Mouse (Mus musculus) cerebellum, postnatal 36 days (tissue): ENCODE data around the gene Atxn7.
"Not testable (repeated sequence)": the region's sequence is repeated elsewhere in the genome, so short reads cannot be mapped to it uniquely, and the experiment has no call there.

Source experiments
- DNase-seq, 2 experiments: peaks; one replicate each; pipeline ENCODE4 v3.0.0; 2021 to 2022; ENCODE audit warnings: mixed read lengths in 2 of 2

Atxn7 gene

DNA sequence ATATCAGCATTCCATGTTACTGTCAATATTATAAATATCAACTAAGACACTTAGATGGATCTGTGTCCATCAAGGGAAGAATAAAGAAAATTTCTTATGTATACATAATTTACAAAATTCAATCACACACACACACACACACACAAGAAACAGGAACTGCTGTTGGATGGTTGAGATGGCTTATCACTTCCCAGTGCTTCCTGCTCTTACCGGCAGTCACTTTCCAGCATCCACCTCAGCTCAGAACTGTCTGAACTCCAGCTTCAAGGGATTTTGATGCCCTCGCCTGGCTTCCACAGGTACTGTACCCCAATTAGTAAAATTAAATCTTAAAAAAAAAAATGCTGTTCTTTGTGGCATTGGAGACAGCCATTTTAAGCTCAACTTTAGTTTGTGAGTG lies 27.2 kb downstream of the Atxn7 start:
- no peak for DNase-seq

DNA sequence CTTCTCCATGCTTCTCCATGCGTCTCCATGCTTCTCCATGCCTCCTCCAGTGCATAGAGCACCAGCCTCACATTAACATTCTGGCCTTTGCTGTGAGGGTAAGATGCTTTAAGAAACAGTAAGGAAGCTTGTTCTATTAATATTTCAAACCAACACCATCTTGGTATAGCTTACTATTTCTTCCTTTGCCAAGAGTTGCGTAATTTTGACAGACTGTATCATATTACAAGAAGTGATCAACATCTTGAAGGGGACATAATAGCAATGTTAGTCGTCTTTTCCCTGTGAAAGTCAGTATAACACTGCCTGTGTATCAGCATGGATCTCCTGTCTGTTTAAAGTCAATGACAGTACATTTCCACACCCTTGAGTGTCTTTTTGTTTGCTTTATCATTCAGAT lies 29.5 kb downstream of the Atxn7 start:
- DNase-seq = no peak

DNA sequence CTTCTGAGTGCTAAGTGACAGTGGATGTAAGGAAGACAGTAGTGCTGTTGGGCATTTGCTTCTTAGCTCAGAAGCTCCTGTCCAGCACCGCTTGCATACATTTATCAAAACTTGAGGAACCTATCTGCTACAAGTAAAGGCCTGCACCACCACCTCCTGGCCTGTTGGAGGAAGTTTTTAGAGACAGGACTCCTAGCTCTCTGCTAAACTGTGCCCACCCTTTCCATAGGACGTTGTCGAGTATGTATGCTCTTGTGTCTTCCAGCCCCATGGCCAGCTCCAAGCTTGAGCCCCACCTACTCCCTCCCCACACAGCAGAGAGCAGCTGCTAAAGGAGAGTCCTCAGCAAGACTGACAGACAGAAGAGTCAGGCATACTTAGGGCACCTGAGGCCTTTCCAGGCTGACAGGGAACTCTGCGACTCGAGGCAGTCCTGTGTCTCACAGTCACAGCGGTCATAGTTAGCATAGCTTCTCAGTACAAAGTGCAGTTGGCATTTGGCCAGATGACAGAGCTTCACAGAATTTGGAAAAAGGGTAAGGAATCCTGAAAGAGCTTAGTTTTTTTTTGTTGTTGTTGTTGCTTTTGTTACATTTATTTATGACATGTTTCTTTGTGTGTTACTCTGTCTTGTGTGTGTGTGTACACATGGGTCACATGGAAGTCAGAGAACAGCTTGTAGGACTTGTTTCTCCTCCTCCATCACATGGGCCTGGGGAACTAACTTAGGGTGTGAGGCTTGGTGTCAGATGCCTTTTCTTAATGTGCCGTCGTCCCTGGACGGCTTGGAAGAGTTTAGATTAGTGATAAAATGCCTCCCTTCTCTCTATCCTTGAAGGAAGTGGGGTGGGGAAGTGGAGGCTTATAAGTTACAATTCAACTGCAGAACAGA lies 34.2 kb downstream of the Atxn7 start:
- no peak for DNase-seq

DNA sequence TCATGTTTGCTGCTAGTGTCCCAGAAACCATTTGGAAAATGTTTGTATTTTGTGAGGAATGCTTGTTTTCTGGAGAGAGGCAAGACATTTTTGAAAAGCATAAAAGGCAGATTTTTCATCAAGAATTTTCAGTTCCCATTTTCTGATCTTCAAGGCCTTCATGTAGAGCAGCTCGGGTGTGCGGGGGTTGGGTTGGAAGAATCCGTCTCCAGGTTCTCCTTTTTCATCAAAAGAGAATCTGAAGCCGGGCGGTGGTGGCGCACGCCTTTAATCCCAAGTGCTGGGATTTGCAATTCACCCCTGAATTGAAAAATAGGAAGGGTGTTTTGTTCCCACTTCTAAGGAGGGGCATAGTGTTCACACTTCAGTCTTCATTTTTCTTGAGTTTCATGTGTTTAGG lies 41.5 kb downstream of the Atxn7 start:
- DNase-seq = no peak

DNA sequence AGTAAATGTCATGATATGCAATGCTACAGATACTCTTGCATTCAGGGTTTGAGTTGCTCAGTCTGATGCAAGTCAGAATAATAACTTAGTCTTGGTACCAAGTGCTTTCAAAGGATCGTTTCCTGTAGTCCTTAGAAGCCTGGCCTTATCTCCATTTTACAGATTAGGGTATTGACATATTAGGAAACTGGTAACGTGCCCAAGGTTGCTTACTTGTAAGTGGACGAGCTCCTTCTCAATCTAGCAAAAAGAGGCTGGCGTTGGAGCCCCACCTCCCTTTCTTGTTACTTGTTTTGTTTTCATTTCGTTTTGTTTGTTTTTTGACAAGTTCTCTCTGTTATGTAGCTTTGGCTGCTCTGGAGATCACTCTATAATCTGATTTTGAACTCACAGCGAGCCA lies 48.5 kb downstream of the Atxn7 start:
- no peak for DNase-seq

DNA sequence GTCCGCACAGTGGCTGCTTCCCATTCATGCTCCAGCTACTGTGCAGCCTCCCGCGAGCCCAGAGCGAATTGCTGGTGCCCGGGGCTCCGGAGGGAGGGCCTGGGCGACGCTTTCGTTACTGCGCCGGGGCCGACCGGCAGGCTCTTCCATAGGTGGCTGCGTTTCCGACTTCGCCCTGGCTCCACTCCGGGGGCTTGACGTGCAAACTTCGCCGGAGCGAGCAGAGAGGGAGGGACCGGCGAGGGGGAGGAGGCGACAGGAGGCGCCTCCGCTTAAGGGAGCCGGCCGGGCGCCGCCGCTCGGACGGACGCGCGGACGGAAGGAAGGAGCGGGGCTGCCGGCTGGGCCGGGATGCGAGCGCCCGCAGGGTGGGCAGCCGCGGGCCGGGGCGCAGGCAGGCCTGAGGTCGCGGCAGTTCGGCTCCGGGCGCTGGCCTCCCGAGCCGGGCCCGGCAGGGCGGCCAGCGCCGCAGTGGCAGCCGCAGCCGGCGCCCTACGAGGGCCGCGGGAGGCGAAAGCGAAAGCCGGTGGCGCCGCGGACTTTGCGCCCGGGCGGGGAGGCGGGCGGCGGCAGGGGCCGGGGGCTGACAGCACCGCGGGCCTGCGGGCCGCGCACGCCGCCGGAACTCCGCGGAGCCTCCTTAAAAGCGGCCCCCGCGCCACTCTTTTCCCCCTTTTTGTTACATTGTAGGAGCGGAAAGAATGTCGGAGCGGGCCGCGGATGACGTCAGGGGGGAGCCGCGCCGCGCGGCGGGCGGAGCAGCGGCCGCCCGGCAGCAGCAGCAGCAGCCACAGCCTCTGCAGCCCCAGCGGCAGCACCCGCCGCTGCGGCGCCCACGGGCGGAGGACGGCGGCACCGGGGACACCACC lies 51.4 kb downstream of the Atxn7 start:
- DNase-seq = peak; percentile 80 to 81

DNA sequence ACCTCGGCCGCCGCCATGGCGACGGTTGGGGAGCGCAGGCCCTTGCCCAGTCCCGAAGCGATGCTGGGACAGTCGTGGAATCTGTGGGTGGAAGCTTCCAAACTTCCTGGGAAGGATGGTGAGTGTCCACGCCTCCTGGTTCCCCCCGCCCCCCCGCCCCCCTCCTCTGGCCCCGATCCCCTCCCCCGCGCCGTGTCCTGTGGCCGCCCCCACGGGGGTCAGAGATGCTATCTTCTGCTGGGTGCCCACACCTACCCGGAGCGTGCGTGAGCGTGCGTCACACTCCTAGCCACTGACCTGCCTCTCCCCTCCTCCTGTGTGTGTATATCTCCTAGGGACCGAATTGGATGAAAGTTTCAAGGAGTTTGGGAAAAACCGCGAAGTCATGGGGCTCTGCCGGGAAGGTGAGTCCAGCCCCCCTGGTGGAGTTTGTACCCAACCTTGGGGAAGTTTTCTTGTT lies 52.0 kb downstream of the Atxn7 start:
- peak in 1 of 2 experiments; percentile 59 for DNase-seq

DNA sequence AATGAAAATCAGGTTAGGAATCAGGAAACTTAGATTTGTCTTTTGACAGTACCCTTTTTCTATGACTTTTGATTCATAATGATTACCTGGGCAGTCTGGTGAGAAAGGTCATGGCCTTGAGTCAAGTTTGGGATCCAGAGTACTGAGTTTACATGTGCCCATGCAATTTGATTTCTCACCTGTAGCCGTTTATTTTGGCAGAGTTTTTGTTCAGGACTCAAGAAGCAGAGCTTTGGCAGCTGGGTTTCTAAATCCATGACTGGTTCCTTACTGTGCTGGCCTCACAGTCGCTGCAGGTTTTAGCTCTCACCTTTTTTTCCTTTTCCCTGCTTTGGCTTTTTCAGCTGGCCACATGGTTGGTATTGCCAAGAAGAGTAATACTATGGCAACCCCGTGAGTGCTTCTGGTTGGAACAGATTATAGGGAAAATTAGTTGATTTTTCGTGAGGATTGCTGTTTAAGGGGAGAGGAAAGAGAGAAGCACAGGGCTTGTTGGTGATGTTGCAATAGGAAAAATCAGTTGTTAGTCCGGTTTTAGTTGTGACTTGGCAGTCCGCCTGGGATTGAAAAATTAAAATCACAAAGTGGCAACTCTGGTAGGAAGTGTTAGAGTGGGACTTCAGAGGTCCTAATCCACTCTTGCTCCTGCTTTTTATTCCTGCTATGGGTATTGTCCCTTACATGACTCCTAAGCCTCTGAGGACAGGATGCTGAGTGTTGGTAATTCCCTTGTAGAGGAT lies 53.6 kb downstream of the Atxn7 start:
- no peak for DNase-seq

DNA sequence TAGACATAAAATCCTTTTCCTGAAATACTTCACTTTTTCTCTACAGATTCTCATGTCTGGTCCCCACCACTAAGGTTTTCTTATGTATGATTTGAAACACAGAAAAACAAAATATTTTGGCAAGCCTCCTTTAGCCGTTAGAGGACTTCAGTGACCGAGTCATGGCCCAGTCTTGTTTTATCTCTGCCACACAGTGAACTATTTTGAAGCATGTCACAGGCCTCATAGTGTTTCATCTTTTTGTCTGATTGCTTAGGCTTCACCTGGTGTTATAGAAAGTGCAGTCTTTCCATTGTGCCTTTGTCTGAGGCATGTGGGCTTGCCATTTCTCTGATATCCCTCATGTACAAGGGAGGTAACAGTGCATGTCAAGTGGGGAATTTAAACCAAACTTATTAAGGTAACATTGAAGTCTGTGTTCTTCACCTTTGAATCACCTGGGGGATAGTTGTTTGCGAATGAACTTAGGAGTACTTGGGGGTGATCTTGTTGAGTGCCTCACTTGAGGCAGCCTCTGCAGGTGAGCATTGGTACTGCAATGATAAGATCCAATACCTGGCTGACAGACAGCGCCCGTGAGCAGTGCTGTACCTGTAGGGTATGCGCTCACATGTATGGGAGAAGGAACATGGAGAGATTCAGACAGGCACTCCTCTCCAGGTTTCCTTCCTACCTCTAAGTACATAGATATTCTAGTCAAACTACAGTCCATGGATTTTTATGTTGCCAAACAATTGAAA lies 58.1 kb downstream of the Atxn7 start:
- peak in 1 of 2 experiments; percentile 16 for DNase-seq

DNA sequence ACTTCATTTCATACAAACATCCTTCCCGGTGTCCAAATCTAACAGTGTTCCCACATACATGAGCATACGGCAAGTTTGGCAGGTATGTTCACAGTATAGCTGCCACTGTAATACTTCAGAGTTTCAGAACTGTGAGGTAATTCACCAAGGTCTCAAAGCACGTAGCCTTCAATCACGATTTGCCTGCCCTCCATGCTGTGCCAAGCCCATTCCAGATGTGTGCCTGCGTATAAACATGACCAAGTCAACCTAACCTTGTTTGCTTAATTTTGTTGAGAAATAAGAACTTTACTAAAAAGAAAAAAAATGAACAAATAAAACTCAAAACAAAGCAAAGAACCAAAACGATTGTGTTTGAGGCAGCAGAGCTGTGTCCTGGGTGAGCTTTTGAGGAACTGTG lies 60.0 kb downstream of the Atxn7 start:
- no peak for DNase-seq

DNA sequence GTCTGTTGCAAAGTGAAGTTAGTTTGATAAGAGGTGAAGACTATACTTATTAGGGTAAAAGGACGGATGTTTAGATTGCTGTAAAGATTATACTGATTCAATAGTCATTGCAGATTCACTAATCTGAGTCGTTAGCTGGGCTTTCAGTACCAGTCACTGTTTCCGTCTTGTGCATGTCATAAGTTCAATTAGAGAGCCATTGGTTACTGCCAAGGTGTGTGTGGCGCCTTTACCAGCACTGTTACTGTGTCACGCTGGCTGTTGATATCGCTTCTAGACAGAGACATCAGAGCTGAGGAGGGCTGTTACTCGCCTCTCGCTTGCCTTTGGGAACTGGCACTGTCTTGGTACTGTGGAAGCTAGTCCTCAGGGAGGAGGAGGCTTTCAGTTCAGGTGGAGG lies 64.6 kb downstream of the Atxn7 start:
- no peak for DNase-seq

DNA sequence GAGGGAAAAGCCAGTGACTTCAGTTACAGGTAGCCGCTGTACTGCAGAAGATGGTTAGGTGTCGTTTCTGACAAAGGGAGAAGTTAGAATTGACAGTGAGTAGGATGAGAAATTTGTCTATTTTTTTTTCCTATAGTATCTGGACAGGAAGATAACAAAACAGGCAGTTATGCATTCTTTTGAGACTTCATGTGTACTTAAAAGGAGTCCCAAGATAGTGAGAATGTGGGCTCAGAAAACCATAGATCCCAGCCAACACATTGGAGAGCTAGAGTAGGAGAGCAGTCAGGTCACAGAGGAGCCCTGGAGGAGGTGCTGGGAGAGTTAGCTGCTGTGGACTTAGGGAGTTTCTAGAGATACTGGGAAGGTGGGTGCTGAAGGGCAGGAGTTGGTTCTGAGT lies 69.4 kb downstream of the Atxn7 start:
- DNase-seq = no peak

DNA sequence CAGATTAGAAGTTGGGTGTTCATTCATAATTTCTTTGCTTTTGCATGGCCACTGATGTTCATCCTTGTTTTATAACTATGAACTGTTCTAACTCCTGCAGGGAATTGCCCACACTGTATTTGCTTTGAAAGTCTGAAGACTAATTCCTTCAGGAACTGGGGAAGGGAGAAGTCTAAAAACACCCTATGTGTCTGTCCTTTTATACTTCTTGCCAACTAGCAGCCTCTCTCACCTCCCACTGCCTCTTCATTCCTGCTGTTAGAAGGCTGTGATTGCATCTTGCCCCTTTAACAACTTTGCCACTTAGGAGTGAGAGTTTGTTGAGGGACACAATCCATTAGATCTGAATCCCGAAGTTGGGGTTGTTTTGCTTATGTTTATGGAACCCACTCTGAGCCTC lies 71.6 kb downstream of the Atxn7 start:
- no peak for DNase-seq

DNA sequence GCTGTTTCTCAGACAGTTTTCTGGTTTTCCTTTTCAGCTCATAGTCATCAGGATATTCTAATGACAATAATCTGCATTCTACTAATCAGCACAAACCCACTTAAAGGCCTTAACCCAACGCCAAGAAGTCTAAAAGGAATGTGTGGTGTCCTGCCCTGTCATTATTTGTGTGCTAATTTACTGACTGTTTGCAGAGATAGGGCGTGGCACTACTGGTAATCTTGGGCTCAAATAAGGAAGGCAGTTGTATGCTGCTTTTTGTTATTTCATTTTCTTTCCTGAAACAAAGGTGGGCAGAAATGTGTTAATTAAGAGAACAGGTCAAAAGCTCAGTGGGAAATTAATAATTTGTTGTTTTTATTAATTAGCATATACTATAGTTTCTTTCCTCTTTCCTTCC lies 75.1 kb downstream of the Atxn7 start:
- no peak for DNase-seq

DNA sequence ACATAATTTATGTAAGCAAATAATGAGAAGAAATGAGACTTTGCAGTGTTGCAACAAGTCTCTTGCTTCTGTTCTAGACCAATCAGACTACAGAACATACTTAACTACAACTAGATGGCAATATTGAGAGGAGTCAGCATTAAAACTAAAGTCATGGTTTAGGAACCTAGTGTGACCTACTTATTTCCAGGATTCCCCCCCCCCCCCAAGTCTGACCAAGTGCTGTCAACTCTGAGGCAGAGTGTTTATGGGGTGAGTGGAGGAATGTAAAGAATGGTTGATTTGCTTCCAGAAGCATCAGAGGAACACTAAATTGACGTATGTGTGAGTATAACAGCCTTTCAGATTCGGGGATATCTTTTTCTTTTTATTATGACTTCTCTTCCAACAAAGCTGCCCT lies 77.0 kb downstream of the Atxn7 start:
- no peak for DNase-seq

DNA sequence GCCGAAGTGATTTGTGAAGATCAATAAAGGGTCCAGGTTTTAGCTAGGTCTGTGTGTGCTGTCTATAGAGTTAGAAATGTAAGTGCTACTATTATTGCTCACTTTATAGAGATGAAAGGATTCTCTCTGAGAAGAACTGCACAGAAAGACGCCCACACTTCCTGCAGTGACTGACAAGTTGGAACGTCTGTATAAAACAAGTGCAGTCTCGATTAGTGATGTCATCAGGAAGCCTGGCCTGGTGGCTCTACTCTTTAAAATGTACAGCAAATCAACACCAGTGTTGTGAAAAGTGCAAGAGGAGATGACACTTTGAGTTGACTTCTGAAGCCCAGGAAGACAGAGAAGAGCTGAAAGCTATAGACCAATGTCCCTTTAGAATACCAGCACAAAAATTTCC lies 81.1 kb downstream of the Atxn7 start:
- DNase-seq = no peak

DNA sequence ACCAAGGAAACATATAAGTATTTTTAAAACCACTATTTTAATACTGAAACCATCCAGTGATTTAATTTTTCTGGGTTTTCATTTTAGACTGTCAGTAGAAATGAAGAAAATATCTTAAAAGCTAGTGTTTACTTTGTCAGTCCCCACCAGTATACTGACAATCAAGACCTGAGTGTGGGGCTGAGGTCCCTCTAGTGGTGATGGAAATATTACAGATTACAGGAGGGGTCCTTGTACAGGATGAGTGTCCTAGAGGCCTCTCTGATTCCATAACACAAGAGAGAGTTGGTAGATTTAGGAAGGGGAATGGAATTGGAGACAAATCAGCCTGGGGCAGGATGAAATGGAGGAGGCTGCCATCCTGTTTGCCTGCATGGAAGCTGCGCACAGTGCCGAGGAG lies 93.1 kb downstream of the Atxn7 start:
- DNase-seq = no peak

DNA sequence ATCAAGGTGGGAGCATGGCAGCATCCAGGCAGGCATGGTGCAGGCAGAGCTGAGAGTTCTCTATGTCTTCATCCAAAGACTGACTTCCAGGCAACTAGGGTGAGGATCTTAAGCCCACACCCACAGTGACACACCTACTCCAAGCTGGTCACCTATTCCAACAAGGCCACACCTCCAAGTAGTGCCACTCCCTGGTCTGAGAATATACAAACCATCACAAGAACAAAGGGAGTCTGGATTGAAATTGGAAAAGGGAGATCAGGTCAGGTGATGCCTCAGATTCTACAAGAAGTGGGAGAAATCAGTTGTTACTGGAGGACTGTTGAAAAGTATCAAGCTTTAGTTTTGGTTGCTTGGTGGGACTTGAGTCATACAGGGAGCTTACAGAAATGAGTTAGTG lies 98.4 kb downstream of the Atxn7 start:
- not testable (repeated sequence) for DNase-seq

DNA sequence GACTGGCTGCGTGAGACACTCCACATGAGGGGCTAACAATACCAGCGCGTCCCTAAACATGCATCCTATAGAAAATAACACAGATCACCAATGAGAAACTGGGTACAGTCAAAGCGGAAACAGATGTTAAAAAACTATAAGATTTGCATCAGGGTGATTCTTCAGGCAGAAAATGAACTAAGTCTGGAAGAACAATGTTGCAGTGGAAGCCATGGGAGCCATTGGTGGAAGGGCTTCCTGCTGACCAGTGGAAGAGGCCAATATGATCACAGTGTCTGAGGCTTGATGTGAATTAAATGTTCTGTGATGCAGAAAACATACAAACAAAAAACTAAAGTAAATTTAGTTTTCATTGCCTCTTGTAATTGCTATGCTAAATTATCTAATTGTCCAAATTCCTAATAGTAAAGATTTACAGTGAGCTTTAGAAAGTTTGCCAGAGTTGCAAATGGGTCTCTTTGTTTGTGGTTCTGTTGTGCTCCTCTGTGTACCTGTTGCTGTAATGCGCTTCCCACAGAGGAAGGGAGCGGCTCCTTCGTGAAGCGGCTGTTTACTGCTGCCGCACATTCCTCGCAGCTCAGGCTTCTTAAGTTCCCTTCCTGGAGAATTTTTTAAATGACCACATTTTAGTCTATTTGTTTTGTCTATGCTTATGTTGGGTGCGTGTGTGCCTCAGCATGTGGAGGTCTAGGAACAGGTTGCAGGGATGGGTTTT lies 101.4 kb downstream of the Atxn7 start:
- no peak for DNase-seq

DNA sequence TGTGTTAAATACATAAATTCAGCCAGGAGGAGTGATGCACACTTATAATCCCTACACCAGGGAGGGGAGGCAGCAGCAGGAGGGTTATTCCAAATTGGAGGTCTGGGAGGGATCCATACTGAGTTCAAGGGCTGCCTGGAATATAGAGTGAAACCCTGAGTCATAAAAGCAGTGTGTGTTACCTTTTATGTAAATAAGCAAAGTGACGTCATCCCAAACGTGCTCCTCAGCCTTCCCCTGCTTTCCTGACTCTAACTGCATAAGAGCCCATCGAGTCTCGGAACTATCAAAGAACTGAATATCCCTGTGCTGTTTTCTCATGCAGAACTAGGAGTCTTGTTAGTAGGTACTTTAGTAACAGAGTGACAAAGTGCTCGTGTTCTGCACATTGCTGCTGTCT lies 102.1 kb downstream of the Atxn7 start:
- DNase-seq = no peak

DNA sequence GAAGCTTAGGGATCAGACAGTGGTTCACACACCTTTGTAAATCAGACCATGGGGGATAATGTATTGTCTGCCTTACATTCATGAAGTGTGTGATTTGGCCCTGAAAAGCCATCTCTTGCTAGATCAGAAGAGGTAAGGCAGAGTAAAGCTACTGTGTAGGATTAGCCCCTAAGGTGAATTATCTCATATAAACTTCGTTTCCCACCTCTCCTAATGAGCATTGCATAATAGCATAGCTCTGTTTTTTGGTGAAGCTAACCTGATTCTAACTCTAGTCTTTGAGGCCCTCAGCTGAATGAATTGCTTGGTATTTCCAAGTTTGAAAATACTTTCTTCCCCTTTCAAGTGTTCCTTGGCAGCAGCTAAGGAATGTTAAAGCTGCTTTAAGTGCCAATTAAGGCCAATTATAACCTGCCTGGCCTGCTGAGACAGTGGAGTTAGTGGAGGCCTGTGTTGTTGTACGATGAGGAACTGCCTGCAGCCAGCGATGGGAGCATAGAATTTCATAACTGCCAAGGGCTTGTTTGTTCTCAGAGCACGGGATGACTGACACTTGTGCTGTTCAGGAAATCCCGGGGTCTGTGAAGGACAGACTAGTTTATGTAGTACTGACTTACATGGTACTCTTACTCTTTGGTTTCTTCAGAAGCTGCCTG lies 103.4 kb downstream of the Atxn7 start:
- DNase-seq = no peak
